Mouse (Mus musculus): ENCODE data around the gene Gpr19.

DNA sequence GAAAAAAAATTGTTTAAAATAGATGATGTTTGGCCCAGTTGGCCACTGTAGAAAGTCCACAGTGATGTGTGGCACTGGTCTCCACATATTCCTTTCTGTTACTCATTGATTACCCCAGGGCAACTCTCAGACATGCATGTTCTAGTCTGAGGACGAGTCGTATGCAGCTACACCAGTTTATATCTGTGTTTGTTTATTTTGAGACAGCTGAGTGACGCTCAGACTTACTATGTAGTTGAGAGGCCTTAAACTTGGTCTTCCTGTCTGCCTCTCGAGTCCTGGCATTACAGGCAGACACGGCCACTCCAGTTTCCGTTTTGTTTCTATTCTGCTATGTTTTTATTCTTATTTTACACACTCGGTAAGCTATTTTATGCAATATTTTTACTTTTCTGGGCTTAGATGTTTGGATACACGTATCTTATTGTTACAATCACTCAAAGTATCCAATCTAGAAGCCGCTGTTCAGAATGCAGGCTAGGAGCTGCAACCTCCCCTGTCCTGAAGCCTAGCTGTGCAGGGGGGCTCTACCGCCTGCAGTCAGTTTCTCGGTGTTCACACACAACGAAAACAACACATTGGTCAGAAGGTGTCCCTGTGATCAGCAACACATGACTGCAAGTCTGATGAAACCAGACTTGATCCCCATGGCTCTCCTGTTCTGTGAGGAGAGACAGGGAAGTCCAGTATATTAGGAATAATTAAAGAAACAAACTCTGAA lies 34.3 kb upstream of the Gpr19 start:
- TF ChIP-seq CTCF (IDR thresholded peaks at IDR 0.05; ENCODE audit: control insufficient read depth, insufficient read depth, insufficient read length) (no peak), USF1 (IDR thresholded peaks at IDR 0.05; ENCODE audit: low read depth) (no peak), MYOD1 (IDR thresholded peaks at IDR 0.05; ENCODE audit: control insufficient read depth, insufficient read length, low read depth) (no peak), MAX (IDR thresholded peaks at IDR 0.05) (no peak), FOSL1 (IDR thresholded peaks at IDR 0.05; ENCODE audit: insufficient read depth, low read length, poor library complexity, severe bottlenecking) (no peak), CEBPB (IDR thresholded peaks at IDR 0.05; ENCODE audit: low read depth) (no peak)
